Mouse (Mus musculus): ENCODE measurements at regions not wholly inside any gene's neighbourhood (a gene's known extent, or its start where the extent isn't known, plus 50 kb on each side); places are given as distances from the start of the nearest gene placed in this dataset.

- DNase-seq: no peak
These were observed 175.6 kb upstream of the Gm11114 start for GRCm38 (mm10) chr9:85136715-85137582.

- no peak for DNase-seq
These were observed 172.7 kb upstream of the Gm11114 start for GRCm38 (mm10) chr9:85139891-85140290.

- DNase-seq: no peak
These were observed 168.2 kb upstream of the Gm11114 start for GRCm38 (mm10) chr9:85144363-85144762.

GRCm38 (mm10) chr9:85165632-85166031 is 146.9 kb upstream of the Gm11114 start:
- no peak for DNase-seq

GRCm38 (mm10) chr9:85167243-85167642 is 145.3 kb upstream of the Gm11114 start:
- no peak for DNase-seq

- no peak for DNase-seq
These were observed 138.1 kb upstream of the Gm11114 start for GRCm38 (mm10) chr9:85174431-85174830.

GRCm38 (mm10) chr9:85201202-85201601 is 111.4 kb upstream of the Gm11114 start:
- DNase-seq: no peak

- no peak for DNase-seq
These were observed 87.7 kb upstream of the Gm11114 start for GRCm38 (mm10) chr9:85224870-85225269.

Data from kidney, postnatal 4 days (tissue).